Mouse (Mus musculus) liver, embryonic 15.5 days (tissue): ENCODE results near the gene Aatf. TPM values are rescaled to one million over a fixed set of nuclear protein-coding genes. Genes with fewer than 3 reads are reported as not detected.

Experiments used
- ATAC-seq: fragments of 200-750 bp; cut with Nextera tagmentation; 2 replicates; pipeline ENCODE4 v1.8.0; 2017; ENCODE audit warnings: moderate number of reproducible peaks, mild to moderate bottlenecking, moderate library complexity; ENCODE audit not compliant: insufficient read depth
- H3K27ac ChIP-seq: fragments of 300-500 bp; sonication (generic); replicated peaks from 2 replicates; pipeline ENCODE4 v1.5.1; 2015; ENCODE audit warnings: mild to moderate bottlenecking, inconsistent platforms
- H3K27me3 ChIP-seq: fragments of 300-500 bp; sonication (generic); 2 replicates; pipeline ENCODE4 v1.6.1; 2015; ENCODE audit warnings: mild to moderate bottlenecking, inconsistent platforms
- H3K36me3 ChIP-seq: fragments of 300-500 bp; sonication (generic); replicated peaks from 2 replicates; pipeline ENCODE4 v1.6.1; 2015; ENCODE audit warnings: moderate library complexity, mild to moderate bottlenecking, inconsistent platforms
- H3K4me1 ChIP-seq: fragments of 300-500 bp; sonication (generic); replicated peaks from 2 replicates; pipeline ENCODE4 v1.6.1; 2015; ENCODE audit warnings: inconsistent platforms
- H3K4me2 ChIP-seq: fragments of 300-500 bp; sonication (generic); 2 replicates; pipeline ENCODE4 v1.6.1; 2015; ENCODE audit warnings: moderate library complexity, mild to moderate bottlenecking, inconsistent platforms
- H3K4me3 ChIP-seq: fragments of 300-500 bp; sonication (generic); replicated peaks from 2 replicates; pipeline ENCODE4 v1.5.1; 2015; ENCODE audit warnings: mild to moderate bottlenecking, inconsistent platforms
- H3K9ac ChIP-seq: fragments of 300-500 bp; sonication (generic); 2 replicates; pipeline ENCODE4 v1.6.1; 2015; ENCODE audit warnings: moderate library complexity, mild to moderate bottlenecking, inconsistent platforms
- H3K9me3 ChIP-seq: fragments of 300-500 bp; sonication (generic); replicated peaks from 2 replicates; pipeline ENCODE4 v1.6.1; 2016; ENCODE audit warnings: inconsistent platforms
- WGBS: fragments of 180-500 bp; shearing (Covaris S2); methylation state at CpG from one replicate; pipeline ENCODE4 v1.1.7; 2015; ENCODE audit warnings: mixed read lengths; ENCODE audit not compliant: insufficient replicate concordance; 5-methylcytosine and 5-hydroxymethylcytosine counted together
- polyA plus RNA-seq: library from polyadenylated mRNA; unstranded; fragments of >200 nt; fragmentation: Nextera tagmentation; extraction: Ambion mirVana; gene quantifications from 2 replicates; pipeline ENCODE4 v1.2.1, GENCODE M21; 2015

The Aatf gene
- polyA plus RNA-seq, 1 experiment from 2014 or later = 25.1 TPM

- H3K9ac ChIP-seq = no peak overlapping the region
- H3K4me2 ChIP-seq = no peak overlapping the region
- whole genome bisulfite sequencing = 3% methylated on average over 29 of the region's 29 CpGs
- H3K27me3 ChIP-seq = peaks cover 100% of the 10 kb centered on the region
- no peak overlapping the region for H3K4me3 ChIP-seq
- no peak for ATAC-seq
- H3K9me3 ChIP-seq = no peaks in the 10 kb centered on the region
- H3K27ac ChIP-seq = no peak overlapping the region
- peaks cover 33% of the 10 kb centered on the region for H3K4me1 ChIP-seq
- no peaks in the 10 kb centered on the region for H3K36me3 ChIP-seq
These were observed 13.9 kb upstream of the Aatf start for GRCm38 (mm10) chr11:84526976-84527860.

GRCm38 (mm10) chr11:84526451-84526850 is 13.1 kb upstream of the Aatf start:
- Histone ChIP-seq H3K4me2 (peak overlapping the region; percentile 58; the same call in 1 of the 2 replicates), H3K4me1 (peaks cover 33% of the 10 kb centered on the region), H3K9ac (no peak overlapping the region), H3K9me3 (no peaks in the 10 kb centered on the region), H3K27ac (no peak overlapping the region), H3K4me3 (no peak overlapping the region), H3K36me3 (no peaks in the 10 kb centered on the region), H3K27me3 (peaks cover 100% of the 10 kb centered on the region)
- ATAC-seq = no peak
- 3% methylated on average over 10 of the region's 10 CpGs for WGBS

GRCm38 (mm10) chr11:84525421-84526274 is 12.3 kb upstream of the Aatf start, which contains the start of gene Lhx1:
Lhx1 (minus strand) TSS chr11:84525535.
- Histone ChIP-seq H3K4me2 (peak within 1 kb of the TSS; percentile 58), H3K27ac (no peak within 1 kb of the TSS), H3K27me3 (peaks cover 100% of the 10 kb centered on the region), H3K9me3 (no peaks in the 10 kb centered on the region), H3K36me3 (no peaks in the 10 kb centered on the region), H3K4me3 (peak within 1 kb of the TSS; percentile 40), H3K9ac (no peak within 1 kb of the TSS), H3K4me1 (peaks cover 33% of the 10 kb centered on the region)
- no peak for ATAC-seq
- WGBS = under 1% methylated on average over 64 of the region's 64 CpGs

- Histone ChIP-seq H3K4me1 (peaks cover 33% of the 10 kb centered on the region), H3K9ac (no peak overlapping the region), H3K9me3 (no peaks in the 10 kb centered on the region), H3K36me3 (no peaks in the 10 kb centered on the region), H3K27me3 (peaks cover 100% of the 10 kb centered on the region), H3K4me2 (peak overlapping the region; percentile 58), H3K4me3 (peak overlapping the region; percentile 40), H3K27ac (no peak overlapping the region)
- WGBS = 2% methylated on average over 48 of the region's 48 CpGs
- ATAC-seq = no peak
These were observed 11.4 kb upstream of the Aatf start for GRCm38 (mm10) chr11:84524511-84525270.

- Histone ChIP-seq H3K27ac (no peak overlapping the region), H3K36me3 (no peaks in the 10 kb centered on the region), H3K9ac (no peak overlapping the region), H3K27me3 (peaks cover 100% of the 10 kb centered on the region), H3K4me3 (0 out of 2 replicates have a peak overlapping the region, but pooled peaks have one; percentile 7), H3K4me2 (0 out of 2 replicates have a peak overlapping the region, but pooled peaks have one; percentile 15), H3K9me3 (no peaks in the 10 kb centered on the region), H3K4me1 (peaks cover 33% of the 10 kb centered on the region)
- WGBS = 1% methylated on average over 35 of the region's 35 CpGs
- no peak for ATAC-seq
These were observed 10.7 kb upstream of the Aatf start for GRCm38 (mm10) chr11:84523841-84524510.

GRCm38 (mm10) chr11:84523321-84523831 is 10.1 kb upstream of the Aatf start:
- WGBS = 2% methylated on average over 16 of the region's 16 CpGs
- H3K4me3 ChIP-seq = no peak overlapping the region
- H3K27me3 ChIP-seq = peaks cover 100% of the 10 kb centered on the region
- H3K9ac ChIP-seq = no peak overlapping the region
- ATAC-seq = no peak
- H3K9me3 ChIP-seq = no peaks in the 10 kb centered on the region
- no peak overlapping the region for H3K27ac ChIP-seq
- H3K4me2 ChIP-seq = peak overlapping the region; percentile 56
- no peaks in the 10 kb centered on the region for H3K36me3 ChIP-seq
- peaks cover 33% of the 10 kb centered on the region for H3K4me1 ChIP-seq

- Histone ChIP-seq H3K9ac (no peak overlapping the region), H3K27ac (no peak overlapping the region), H3K4me3 (peak overlapping the region; percentile 27), H3K4me1 (peaks cover 33% of the 10 kb centered on the region), H3K36me3 (no peaks in the 10 kb centered on the region), H3K4me2 (peak overlapping the region; percentile 56), H3K27me3 (peaks cover 97% of the 10 kb centered on the region), H3K9me3 (no peaks in the 10 kb centered on the region)
- ATAC-seq = no peak
- WGBS = 1% methylated on average over 40 of the region's 40 CpGs
These were observed 9.4 kb upstream of the Aatf start for GRCm38 (mm10) chr11:84522577-84523320.

- Histone ChIP-seq H3K9me3 (no peaks in the 10 kb centered on the region), H3K36me3 (no peaks in the 10 kb centered on the region), H3K27me3 (peaks cover 97% of the 10 kb centered on the region), H3K9ac (no peak overlapping the region), H3K4me3 (no peak overlapping the region), H3K27ac (no peak overlapping the region), H3K4me1 (peaks cover 33% of the 10 kb centered on the region), H3K4me2 (peak overlapping the region; percentile 56; the same call in 1 of the 2 replicates)
- WGBS = 15% methylated on average over 24 of the region's 24 CpGs
- ATAC-seq = no peak
These were observed 8.5 kb upstream of the Aatf start for GRCm38 (mm10) chr11:84521751-84522299.

- Histone ChIP-seq H3K27ac (no peak overlapping the region), H3K36me3 (no peaks in the 10 kb centered on the region), H3K9me3 (no peaks in the 10 kb centered on the region), H3K4me1 (peaks cover 31% of the 10 kb centered on the region), H3K4me2 (no peak overlapping the region), H3K4me3 (no peak overlapping the region), H3K27me3 (peaks cover 97% of the 10 kb centered on the region), H3K9ac (no peak overlapping the region)
- no peak for ATAC-seq
- 45% methylated on average over 3 of the region's 3 CpGs for WGBS
These were observed 7.7 kb upstream of the Aatf start for GRCm38 (mm10) chr11:84521071-84521390.
